Mouse (Mus musculus) layer of hippocampus, adult 6 months (tissue): ENCODE results near the gene Nek1. TPM values are rescaled to one million over a fixed set of nuclear protein-coding genes. Genes with fewer than 3 reads are reported as not detected.

ENCODE experiments used
- long read RNA-seq, 2 experiments: library from polyadenylated mRNA; unstranded; transcript quantifications; one replicate each; pipeline ENCODE4 v2.0.0; 2019 to 2020
- polyA plus RNA-seq: library from polyadenylated mRNA; unstranded; fragments of <200 nt; fragmentation: Nextera tagmentation; gene quantifications from 2 replicates; pipeline ENCODE4 v1.2.3, GENCODE M21; 2021

Nek1 gene
- polyA plus RNA-seq, result 5.8 and 7.6 TPM in 2 replicates
- long read RNA-seq, experiment 1, partial matches to known transcripts, result 20 of 22 reads
- long read RNA-seq, experiment 1, other reads (novel, unspliced or antisense), result 2 of 22 reads
- long read RNA-seq, experiment 2, full-length matches to known transcripts, result 6 of 36 reads
- long read RNA-seq, experiment 2, partial matches to known transcripts, result 22 of 36 reads
- long read RNA-seq, experiment 2, other reads (novel, unspliced or antisense), result 8 of 36 reads

GRCm38 (mm10) chr8:60992910-60993638 is at the start of gene Nek1:
Nek1 (plus strand) TSS chr8:60993195.

GRCm38 (mm10) chr8:60982701-60983687 is 10.0 kb upstream of the Nek1 start, which contains the start of gene Clcn3:
Clcn3 (minus strand) TSS chr8:60983300.

Other genes starting within 250 kb of the Nek1 start
- gene Hpf1, start 102.8 kb upstream of the Nek1 start, polyA plus RNA-seq, result 131 and 141 TPM in 2 replicates
- 49.0 and 50.4 TPM in 2 replicates for gene Clcn3, start 9.9 kb upstream of the Nek1 start, polyA plus RNA-seq
- gene Sh3rf1, start 230.7 kb downstream of the Nek1 start, polyA plus RNA-seq, result 9.5 and 9.9 TPM in 2 replicates